Mouse (Mus musculus): ENCODE results near the gene Fry. TPM values are rescaled to one million over a fixed set of nuclear protein-coding genes. Genes with fewer than 3 reads are reported as not detected.

Fry gene
- polyA plus RNA-seq, 1 experiment from 2014 or later = 8.6 TPM

- Histone ChIP-seq H3K9ac (no peak overlapping the region), H3K36me3 (no peaks in the 10 kb centered on the region), H3K4me1 (no peaks in the 10 kb centered on the region), H3K27me3 (replicated peaks) (no peaks in the 10 kb centered on the region), H3K9me3 (no peaks in the 10 kb centered on the region), H3K4me3 (replicated peaks) (no peak overlapping the region), H3K4me2 (no peak overlapping the region), H3K27ac (no peak overlapping the region)
- WGBS = 78% methylated on average over 3 of the region's 3 CpGs
- no peak for ATAC-seq (ENCODE audit: insufficient read depth, low FRiP score, low read depth)
Observed at GRCm38 (mm10) chr5:150134651-150135050, 16.2 kb downstream of the Fry start.

GRCm38 (mm10) chr5:150135529-150135928 is 17.1 kb downstream of the Fry start:
- H3K4me3 ChIP-seq (replicated peaks) = no peak overlapping the region
- no peak overlapping the region for H3K27ac ChIP-seq
- H3K36me3 ChIP-seq = no peaks in the 10 kb centered on the region
- H3K9me3 ChIP-seq = no peaks in the 10 kb centered on the region
- 82% methylated on average over 13 of the region's 13 CpGs for WGBS
- H3K4me1 ChIP-seq = no peaks in the 10 kb centered on the region
- no peak; the same call in 1 of the 2 replicates for ATAC-seq (ENCODE audit: insufficient read depth, low FRiP score, low read depth)
- no peaks in the 10 kb centered on the region for H3K27me3 ChIP-seq (replicated peaks)
- no peak overlapping the region for H3K4me2 ChIP-seq
- no peak overlapping the region for H3K9ac ChIP-seq

- ATAC-seq (ENCODE audit: insufficient read depth, low FRiP score, low read depth) = no peak
- Histone ChIP-seq H3K9me3 (no peaks in the 10 kb centered on the region), H3K27ac (no peak overlapping the region), H3K4me3 (replicated peaks) (no peak overlapping the region), H3K36me3 (no peaks in the 10 kb centered on the region), H3K27me3 (replicated peaks) (no peaks in the 10 kb centered on the region), H3K4me2 (no peak overlapping the region), H3K9ac (no peak overlapping the region), H3K4me1 (no peaks in the 10 kb centered on the region)
- 76% methylated on average over 9 of the region's 9 CpGs for WGBS
Observed at GRCm38 (mm10) chr5:150137772-150138451, 19.5 kb downstream of the Fry start.

- no peak overlapping the region for H3K4me2 ChIP-seq
- no peaks in the 10 kb centered on the region for H3K4me1 ChIP-seq
- 51% methylated on average over 2 of the region's 2 CpGs for WGBS
- no peak overlapping the region for H3K4me3 ChIP-seq (replicated peaks)
- no peak overlapping the region for H3K9ac ChIP-seq
- H3K36me3 ChIP-seq = no peaks in the 10 kb centered on the region
- no peak for ATAC-seq (ENCODE audit: insufficient read depth, low FRiP score, low read depth)
- no peak overlapping the region for H3K27ac ChIP-seq
- H3K9me3 ChIP-seq = no peaks in the 10 kb centered on the region
- no peaks in the 10 kb centered on the region for H3K27me3 ChIP-seq (replicated peaks)
Observed at GRCm38 (mm10) chr5:150140513-150140912, 22.1 kb downstream of the Fry start.

GRCm38 (mm10) chr5:150145967-150146366 is 27.5 kb downstream of the Fry start:
- no peak overlapping the region for H3K9ac ChIP-seq
- H3K36me3 ChIP-seq = no peaks in the 10 kb centered on the region
- 86% methylated on average over 3 of the region's 3 CpGs for WGBS

GRCm38 (mm10) chr5:150146612-150147011 is 28.2 kb downstream of the Fry start:
- Histone ChIP-seq H3K27ac (no peak overlapping the region), H3K27me3 (replicated peaks) (no peaks in the 10 kb centered on the region), H3K9ac (no peak overlapping the region), H3K4me3 (replicated peaks) (no peak overlapping the region), H3K4me1 (no peaks in the 10 kb centered on the region), H3K9me3 (no peaks in the 10 kb centered on the region), H3K36me3 (no peaks in the 10 kb centered on the region), H3K4me2 (no peak overlapping the region)
- 91% methylated on average over 4 of the region's 4 CpGs for WGBS
- no peak for ATAC-seq (ENCODE audit: insufficient read depth, low FRiP score, low read depth)

More at GRCm38 (mm10) chr5:150145967-150146366, 27.5 kb downstream of the Fry start:
- Histone ChIP-seq H3K4me2 (no peak overlapping the region), H3K4me3 (replicated peaks) (no peak overlapping the region), H3K9me3 (no peaks in the 10 kb centered on the region), H3K27ac (no peak overlapping the region), H3K4me1 (no peaks in the 10 kb centered on the region), H3K27me3 (replicated peaks) (no peaks in the 10 kb centered on the region)
- ATAC-seq (ENCODE audit: insufficient read depth, low FRiP score, low read depth) = no peak

- Histone ChIP-seq H3K27ac (no peak overlapping the region), H3K4me2 (no peak overlapping the region), H3K36me3 (no peaks in the 10 kb centered on the region), H3K27me3 (replicated peaks) (no peaks in the 10 kb centered on the region), H3K4me1 (peaks cover 4% of the 10 kb centered on the region; the same call in 1 of the 2 replicates), H3K9ac (no peak overlapping the region), H3K9me3 (no peaks in the 10 kb centered on the region), H3K4me3 (replicated peaks) (no peak overlapping the region)
- ATAC-seq (ENCODE audit: insufficient read depth, low FRiP score, low read depth) = no peak
- 55% methylated on average over 11 of the region's 11 CpGs for WGBS
Observed at GRCm38 (mm10) chr5:150149725-150150124, 31.3 kb downstream of the Fry start.

GRCm38 (mm10) chr5:150150986-150151385 is 32.5 kb downstream of the Fry start:
- ATAC-seq (ENCODE audit: insufficient read depth, low FRiP score, low read depth) = no peak
- Histone ChIP-seq H3K36me3 (no peaks in the 10 kb centered on the region), H3K4me1 (peaks cover 4% of the 10 kb centered on the region; the same call in 1 of the 2 replicates), H3K9ac (no peak overlapping the region), H3K9me3 (no peaks in the 10 kb centered on the region), H3K4me2 (no peak overlapping the region), H3K27ac (no peak overlapping the region), H3K4me3 (replicated peaks) (no peak overlapping the region), H3K27me3 (replicated peaks) (no peaks in the 10 kb centered on the region)
- 93% methylated on average over 4 of the region's 4 CpGs for WGBS

GRCm38 (mm10) chr5:150152071-150152879 is 33.8 kb downstream of the Fry start:
- no peaks in the 10 kb centered on the region for H3K9me3 ChIP-seq
- peaks cover 4% of the 10 kb centered on the region; the same call in 1 of the 2 replicates for H3K4me1 ChIP-seq
- H3K27me3 ChIP-seq (replicated peaks) = no peaks in the 10 kb centered on the region
- 50% methylated on average over 22 of the region's 22 CpGs for WGBS
- no peaks in the 10 kb centered on the region for H3K36me3 ChIP-seq
- no peak overlapping the region for H3K4me3 ChIP-seq (replicated peaks)
- H3K9ac ChIP-seq = no peak overlapping the region
- H3K4me2 ChIP-seq = no peak overlapping the region
- no peak overlapping the region for H3K27ac ChIP-seq
- ATAC-seq (ENCODE audit: insufficient read depth, low FRiP score, low read depth) = no peak

GRCm38 (mm10) chr5:150152880-150153281 is 34.4 kb downstream of the Fry start:
- no peaks in the 10 kb centered on the region for H3K27me3 ChIP-seq (replicated peaks)
- 70% methylated on average over 10 of the region's 10 CpGs for WGBS

GRCm38 (mm10) chr5:150155388-150155787 is 36.9 kb downstream of the Fry start:
- H3K9ac ChIP-seq = no peak overlapping the region
- WGBS = 82% methylated on average over 8 of the region's 8 CpGs
- no peak overlapping the region for H3K4me3 ChIP-seq (replicated peaks)
- ATAC-seq (ENCODE audit: insufficient read depth, low FRiP score, low read depth) = no peak
- no peaks in the 10 kb centered on the region for H3K27me3 ChIP-seq (replicated peaks)
- H3K36me3 ChIP-seq = no peaks in the 10 kb centered on the region
- no peak overlapping the region for H3K4me2 ChIP-seq
- H3K27ac ChIP-seq = no peak overlapping the region
- no peaks in the 10 kb centered on the region for H3K9me3 ChIP-seq
- H3K4me1 ChIP-seq = peaks cover 4% of the 10 kb centered on the region; the same call in 1 of the 2 replicates

More at GRCm38 (mm10) chr5:150152880-150153281, 34.4 kb downstream of the Fry start:
- Histone ChIP-seq H3K4me1 (peaks cover 4% of the 10 kb centered on the region; the same call in 1 of the 2 replicates), H3K4me3 (replicated peaks) (no peak overlapping the region), H3K4me2 (no peak overlapping the region), H3K27ac (no peak overlapping the region), H3K36me3 (no peaks in the 10 kb centered on the region), H3K9ac (no peak overlapping the region), H3K9me3 (no peaks in the 10 kb centered on the region)
- no peak for ATAC-seq (ENCODE audit: insufficient read depth, low FRiP score, low read depth)

All from stomach, embryonic 15.5 days (tissue).